1 mouse cellular context compared by ENCODE assay signal in the genomic region with DNA sequence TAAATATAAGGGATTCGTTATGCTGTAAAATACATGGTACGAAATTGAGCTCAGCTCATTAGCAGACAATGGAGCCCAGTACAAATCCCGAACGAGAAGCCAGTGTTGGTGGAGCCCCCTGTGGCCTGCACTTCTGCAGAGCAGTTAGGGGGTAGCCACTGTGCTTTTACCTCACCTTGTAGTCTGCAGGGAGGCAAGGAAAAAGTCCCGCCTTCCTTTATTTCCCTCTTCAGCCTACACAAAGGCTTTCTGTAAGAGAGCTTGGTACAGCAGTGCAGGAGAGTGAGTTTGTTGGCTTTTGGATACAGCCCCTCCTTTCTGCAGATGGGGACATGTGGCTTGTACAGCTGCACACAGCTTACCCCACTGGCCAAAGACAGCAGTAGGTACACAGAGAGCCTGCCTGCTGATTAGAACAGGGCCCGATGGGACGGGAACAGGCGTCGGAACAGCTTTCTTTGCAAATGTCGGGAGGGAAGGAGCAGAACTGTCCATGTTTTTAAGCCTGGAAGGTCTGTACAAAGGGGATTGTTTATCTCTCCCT.
TF ChIP-seq lines count a peak whose summit lies in the region.

No protein-coding gene starts in this region.

TF ChIP-seq in myocyte, 11 proteins besides CTCF, POLR2A, EP300 and RAD21 (continued from another document):
- TF ChIP-seq REST (IDR thresholded peaks at IDR 0.05; ENCODE audit: insufficient read depth, insufficient read length): no peak
- TF ChIP-seq MAX (IDR thresholded peaks at IDR 0.05; ENCODE audit: low read depth): no peak
- no peak for TF ChIP-seq POLR2AphosphoS2 (IDR thresholded peaks at IDR 0.05; ENCODE audit: insufficient read length, low read depth)
